12 mouse cellular contexts compared by ENCODE assay signal in the genomic region with DNA sequence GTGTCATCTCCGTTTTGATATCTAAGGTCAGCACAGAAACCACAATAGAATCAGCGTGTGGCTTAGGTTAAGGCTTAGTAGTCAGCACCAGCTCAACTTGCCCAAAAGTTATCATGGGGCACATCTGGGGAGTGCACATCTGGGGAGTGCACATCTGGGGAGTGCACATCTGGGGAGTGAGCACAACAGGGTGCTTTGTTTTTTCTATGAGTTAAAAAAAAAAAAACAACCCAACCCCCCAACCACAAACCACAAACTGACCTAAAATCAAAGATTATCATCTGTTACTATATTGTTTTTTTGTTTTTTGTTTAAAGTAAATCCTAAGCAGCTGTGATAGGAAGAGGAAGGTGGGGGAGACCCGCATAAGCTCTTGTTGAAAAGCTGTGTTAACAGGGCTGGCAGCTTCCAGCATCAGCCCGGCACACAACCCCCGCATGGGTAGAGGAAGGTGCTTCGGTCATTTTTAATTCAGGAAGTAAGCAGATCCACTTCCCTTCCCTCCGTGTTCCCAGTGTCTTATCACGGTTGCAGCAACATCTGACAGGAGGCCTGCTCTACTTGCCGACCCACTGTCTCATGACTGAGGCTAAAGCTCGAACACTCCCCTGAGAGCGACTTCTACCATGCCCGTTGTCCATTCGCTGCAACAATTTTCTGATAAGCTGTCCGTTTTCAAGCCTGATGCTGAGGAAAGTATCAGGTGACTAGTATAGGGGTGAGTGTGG. TPM values are rescaled to one million over a fixed set of nuclear protein-coding genes. Genes with fewer than 3 reads are reported as not detected.
A peak's percentile ranks its signal among the peaks of the same experiment; 100 is the strongest.
DNase-seq lines count a peak whose midpoint lies in the region; ATAC-seq and TF ChIP-seq lines count a peak whose summit lies in the region.
"Had no signal": no experiment of that assay in that cellular context is flagged by ENCODE, and none has a peak within 500 bp of the region (broad histone marks: within the 10 kb centered on the region; RNA-seq: fewer than 3 reads in every experiment).

No protein-coding gene starts in this region.

- no peak overlapping the region for H3K9ac ChIP-seq in liver, embryonic 13.5 days
- H3K9ac ChIP-seq in forebrain, embryonic 12.5 days, result no peak overlapping the region
- H3K9ac ChIP-seq: limb, embryonic 13.5 days had no signal

- WGBS in liver, embryonic 13.5 days (ENCODE audit: insufficient replicate concordance), result 16% methylated on average over 14 of the region's 14 CpGs
- 88% methylated on average over 14 of the region's 14 CpGs for WGBS in forebrain, embryonic 12.5 days
- 80% methylated on average over 14 of the region's 14 CpGs for WGBS in cerebellum, adult 2 months

- H3K4me2 ChIP-seq in liver, embryonic 13.5 days, result no peak overlapping the region
- H3K4me2 ChIP-seq in forebrain, embryonic 12.5 days, result no peak overlapping the region
- H3K4me2 ChIP-seq: limb, embryonic 13.5 days had no signal

- TF ChIP-seq CTCF in layer of hippocampus, adult 2 months (conservative IDR thresholded peaks at IDR 0.05), result no peak
- no peak for TF ChIP-seq CTCF in bone marrow macrophage, adult 2 months (IDR thresholded peaks at IDR 0.05; ENCODE audit: low read depth, low read length)
- TF ChIP-seq CTCF in cerebellum, adult 2 months (IDR thresholded peaks at IDR 0.05; ENCODE audit: borderline replicate concordance, insufficient read depth, low read depth, low read length), result no peak

- no peaks in the 10 kb centered on the region for H3K27me3 ChIP-seq in liver, embryonic 13.5 days
- no peaks in the 10 kb centered on the region for H3K27me3 ChIP-seq in forebrain, embryonic 12.5 days
- no peaks in the 10 kb centered on the region for H3K27me3 ChIP-seq in cerebellum, adult 2 months (ENCODE audit: control insufficient read depth, insufficient read depth, low read length)
- H3K27me3 ChIP-seq: limb, embryonic 13.5 days had no signal

- peak; percentile 10 for DNase-seq in layer of hippocampus, adult 9-11 months
- DNase-seq in layer of hippocampus, adult 2 months (ENCODE audit: low spot score in 2 of 2), result no peak
- no peak for DNase-seq in liver, embryonic 13.5 days
- peak; percentile 54 for DNase-seq in thymus, postnatal 25 days
- DNase-seq in urinary bladder, postnatal 10 days (ENCODE audit: low spot score), result no peak
- no peak for DNase-seq in cerebellum, adult 2 months
- DNase-seq: adrenal gland, adult 8-10 months; gastrocnemius, postnatal 10 days had no signal

- ATAC-seq in liver, embryonic 13.5 days (ENCODE audit: low read depth), result peak; percentile 73
- no peak for ATAC-seq in forebrain, embryonic 12.5 days (ENCODE audit: low FRiP score)

- H3K4me3 ChIP-seq in layer of hippocampus, adult 2 months, result no peak overlapping the region
- no peak overlapping the region for H3K4me3 ChIP-seq in bone marrow macrophage, adult 2 months (ENCODE audit: insufficient read depth, low read length)
- no peak overlapping the region for H3K4me3 ChIP-seq in liver, embryonic 13.5 days (replicated peaks)
- H3K4me3 ChIP-seq in forebrain, embryonic 12.5 days (replicated peaks), result no peak overlapping the region
- H3K4me3 ChIP-seq in cerebellum, adult 2 months (replicated peaks; ENCODE audit: insufficient read depth, low read depth, low read length), result no peak overlapping the region
- H3K4me3 ChIP-seq: erythroblast, embryonic 14.5 days; limb, embryonic 13.5 days had no signal

- no peak for TF ChIP-seq POLR2A in bone marrow macrophage, adult 2 months (IDR thresholded peaks at IDR 0.05; ENCODE audit: borderline replicate concordance, low read depth, low read length)
- TF ChIP-seq POLR2A in cerebellum, adult 2 months (IDR thresholded peaks at IDR 0.05; ENCODE audit: borderline replicate concordance, insufficient read depth, low read length), result no peak

- peaks cover 39% of the 10 kb centered on the region for H3K36me3 ChIP-seq in liver, embryonic 13.5 days
- no peaks in the 10 kb centered on the region for H3K36me3 ChIP-seq in forebrain, embryonic 12.5 days (replicated peaks)

- H3K27ac ChIP-seq in layer of hippocampus, adult 2 months, result no peak overlapping the region
- peak overlapping the region; percentile 16; the same call in 1 of the 2 replicates for H3K27ac ChIP-seq in bone marrow macrophage, adult 2 months (ENCODE audit: insufficient read depth, low read depth, low read length)
- H3K27ac ChIP-seq in liver, embryonic 13.5 days, result peak overlapping the region; percentile 17; the same call in 1 of the 2 replicates
- H3K27ac ChIP-seq in forebrain, embryonic 12.5 days, result no peak overlapping the region
- H3K27ac ChIP-seq in cerebellum, adult 2 months (ENCODE audit: insufficient read depth, low read length), result no peak overlapping the region
- H3K27ac ChIP-seq: limb, embryonic 13.5 days had no signal

- H3K4me1 ChIP-seq in bone marrow macrophage, adult 2 months (ENCODE audit: control insufficient read depth, insufficient read depth, low read length), result peaks cover 30% of the 10 kb centered on the region
- H3K4me1 ChIP-seq in liver, embryonic 13.5 days (replicated peaks), result peaks cover 36% of the 10 kb centered on the region
- peaks cover 6% of the 10 kb centered on the region for H3K4me1 ChIP-seq in forebrain, embryonic 12.5 days
- no peaks in the 10 kb centered on the region; the same call in 1 of the 2 replicates for H3K4me1 ChIP-seq in cerebellum, adult 2 months (ENCODE audit: control insufficient read depth, insufficient read depth, low read length)

- no peaks in the 10 kb centered on the region for H3K9me3 ChIP-seq in liver, embryonic 13.5 days (replicated peaks)
- no peaks in the 10 kb centered on the region for H3K9me3 ChIP-seq in forebrain, embryonic 12.5 days
- H3K9me3 ChIP-seq: limb, embryonic 13.5 days had no signal

RNA-seq across cellular contexts. Expression of gene Asah2, which starts 30.5 kb away (rescaled TPM):
- total RNA-seq in layer of hippocampus, adult 2 months (2021), result 1 to 10 TPM; 6.6 to 6.9 TPM
- 11.3 and 13.6 TPM in 2 replicates for polyA plus RNA-seq in bone marrow macrophage, adult 2 months (2012; ENCODE audit: insufficient read depth, insufficient read length, missing spikeins)
- 0.23 and 0.52 TPM in 2 replicates for polyA plus RNA-seq in liver, embryonic 13.5 days (2015; fragmentation: Nextera tagmentation; extraction: Ambion mirVana)
- polyA plus RNA-seq in forebrain, embryonic 12.5 days (2016; fragmentation: Nextera tagmentation; extraction: Ambion mirVana), result 0.29 and 0.41 TPM in 2 replicates
- polyA plus RNA-seq in cerebellum, adult 2 months (2012; rRNA removed), result 12.1 and 14.5 TPM in 2 replicates

Comparison
In these comparisons a context has a peak if more than half of its experiments do, and no peak if none do; other contexts are left out.
1. DNase-seq: peak in layer of hippocampus, adult 9-11 months (single experiment) and thymus, postnatal 25 days (single experiment); none in layer of hippocampus, adult 2 months (0 of 2), liver, embryonic 13.5 days (single experiment), urinary bladder, postnatal 10 days (single experiment) and cerebellum, adult 2 months (0 of 2).
2. H3K27ac ChIP-seq: peak in bone marrow macrophage, adult 2 months (single experiment) and liver, embryonic 13.5 days (single experiment); none in layer of hippocampus, adult 2 months (single experiment), forebrain, embryonic 12.5 days (single experiment) and cerebellum, adult 2 months (single experiment).